ENCODE assay signal across 8 mouse cellular contexts in the genomic region with DNA sequence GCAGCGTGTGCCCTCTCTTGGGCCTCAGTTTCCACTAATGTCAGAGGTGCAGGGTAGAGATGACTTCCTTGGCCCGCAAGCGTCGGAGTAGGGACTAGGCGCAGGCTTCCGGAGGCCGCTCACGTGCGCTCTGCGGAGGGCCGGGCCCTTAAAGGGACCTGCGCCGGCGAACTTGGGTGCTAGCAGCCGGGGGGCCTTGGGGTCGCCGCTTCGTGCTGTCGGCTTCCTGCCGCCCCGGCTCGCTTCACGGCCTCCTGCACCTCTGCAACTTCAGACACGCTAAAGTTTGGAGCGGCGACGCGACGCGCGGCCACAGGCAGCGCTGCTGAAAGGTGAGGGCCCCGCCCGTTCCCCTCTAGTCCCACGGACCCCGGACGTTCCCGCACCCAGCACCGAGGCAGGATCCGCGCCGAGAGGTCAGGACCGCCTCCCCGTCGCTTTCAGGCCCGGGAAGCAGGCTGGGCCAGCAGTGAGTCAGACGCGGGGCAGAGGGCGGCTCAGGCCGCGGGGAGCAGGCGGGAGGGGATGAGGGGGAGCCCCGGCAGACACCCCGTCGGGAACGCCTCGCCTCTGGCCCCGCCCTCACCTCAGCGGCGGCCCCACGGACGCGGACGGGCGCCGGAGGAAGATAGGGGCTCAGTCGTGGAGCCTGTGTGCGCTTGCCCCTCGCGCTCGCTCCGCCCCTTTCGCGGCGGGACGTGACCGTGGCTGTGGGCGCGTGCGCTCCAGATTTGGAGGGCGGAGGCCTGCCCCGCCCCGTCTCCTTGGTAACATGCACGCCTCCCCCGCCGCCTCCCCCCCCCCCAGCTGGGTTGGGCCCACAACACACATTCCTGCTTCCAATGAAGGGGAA. TPM values are rescaled to one million over a fixed set of nuclear protein-coding genes. Genes with fewer than 3 reads are reported as not detected.
DNase-seq lines count a peak whose midpoint lies in the region; ATAC-seq and TF ChIP-seq lines count a peak whose summit lies in the region.

A gene (minus strand): TSS at position 679 of the 853 bp plus-strand sequence.

- H3K9me3 ChIP-seq in heart, embryonic 10.5 days = no peaks in the 10 kb centered on the region
- no peaks in the 10 kb centered on the region for H3K9me3 ChIP-seq in kidney, embryonic 16.5 days (ENCODE audit: low read length)
- no peaks in the 10 kb centered on the region for H3K9me3 ChIP-seq in liver, embryonic 12.5 days (replicated peaks)
- no peaks in the 10 kb centered on the region for H3K9me3 ChIP-seq in stomach, embryonic 15.5 days

- ATAC-seq in kidney, embryonic 16.5 days (ENCODE audit: low FRiP score, low TSS enrichment) = peak; percentile 91
- ATAC-seq in liver, embryonic 12.5 days = peak; percentile 84
- ATAC-seq in stomach, embryonic 15.5 days (ENCODE audit: insufficient read depth, low FRiP score, low read depth) = peak; percentile 87

- no peak for TF ChIP-seq CTCF in bone marrow macrophage, adult 2 months (IDR thresholded peaks at IDR 0.05; ENCODE audit: low read depth, low read length)
- TF ChIP-seq CTCF in embryonic fibroblast, embryonic 13.5 days (IDR thresholded peaks at IDR 0.05; ENCODE audit: borderline replicate concordance, insufficient read depth, low read length) = no peak

- H3K9ac ChIP-seq in kidney, embryonic 16.5 days (replicated peaks; ENCODE audit: low read length) = peak within 1 kb of the TSS; percentile 88
- peak within 1 kb of the TSS; percentile 78 for H3K9ac ChIP-seq in liver, embryonic 12.5 days
- peak within 1 kb of the TSS; percentile 56 for H3K9ac ChIP-seq in stomach, embryonic 15.5 days

- H3K36me3 ChIP-seq in heart, embryonic 10.5 days = peaks cover 17% of the 10 kb centered on the region
- peaks cover 9% of the 10 kb centered on the region for H3K36me3 ChIP-seq in kidney, embryonic 16.5 days (ENCODE audit: insufficient read depth, low read length)
- H3K36me3 ChIP-seq in liver, embryonic 12.5 days = peaks cover 7% of the 10 kb centered on the region; the same call in 1 of the 2 replicates
- H3K36me3 ChIP-seq in stomach, embryonic 15.5 days = no peaks in the 10 kb centered on the region

- H3K27me3 ChIP-seq in heart, embryonic 10.5 days (ENCODE audit: insufficient read depth, poor library complexity, severe bottlenecking) = no peaks in the 10 kb centered on the region
- no peaks in the 10 kb centered on the region for H3K27me3 ChIP-seq in kidney, embryonic 16.5 days (ENCODE audit: insufficient read depth, low read length)
- H3K27me3 ChIP-seq in liver, embryonic 12.5 days (replicated peaks) = no peaks in the 10 kb centered on the region
- H3K27me3 ChIP-seq in stomach, embryonic 15.5 days (replicated peaks) = no peaks in the 10 kb centered on the region

- DNase-seq in B cell, adult 2 months = peak; percentile 76 to 78
- peak; percentile 93 for DNase-seq in heart, embryonic 10.5 days (ENCODE audit: low spot score)
- DNase-seq in natural killer cell, adult 2 months (ENCODE audit: low spot score in 2 of 2) = peak; percentile 68 to 78

- WGBS in heart, embryonic 10.5 days = under 1% methylated on average over 86 of the region's 86 CpGs
- under 1% methylated on average over 79 of the region's 86 CpGs for WGBS in kidney, embryonic 16.5 days
- WGBS in liver, embryonic 12.5 days (ENCODE audit: insufficient replicate concordance) = under 1% methylated on average over 76 of the region's 86 CpGs
- under 1% methylated on average over 71 of the region's 86 CpGs for WGBS in stomach, embryonic 15.5 days

- peak within 1 kb of the TSS; percentile 50 for H3K27ac ChIP-seq in bone marrow macrophage, adult 2 months (ENCODE audit: insufficient read depth, low read depth, low read length)
- H3K27ac ChIP-seq in embryonic fibroblast, embryonic 13.5 days (ENCODE audit: insufficient read depth, low read length) = peak within 1 kb of the TSS; percentile 93
- peak within 1 kb of the TSS; percentile 92 for H3K27ac ChIP-seq in heart, embryonic 10.5 days
- H3K27ac ChIP-seq in kidney, embryonic 16.5 days (ENCODE audit: low read length) = peak within 1 kb of the TSS; percentile 86
- H3K27ac ChIP-seq in liver, embryonic 12.5 days = peak within 1 kb of the TSS; percentile 49
- H3K27ac ChIP-seq in stomach, embryonic 15.5 days = peak within 1 kb of the TSS; percentile 70

- no peak for TF ChIP-seq POLR2A in bone marrow macrophage, adult 2 months (IDR thresholded peaks at IDR 0.05; ENCODE audit: borderline replicate concordance, low read depth, low read length)
- TF ChIP-seq POLR2A in embryonic fibroblast, embryonic 13.5 days (IDR thresholded peaks at IDR 0.05; ENCODE audit: low read depth, low read length) = peak; percentile 58

- peak within 1 kb of the TSS; percentile 75 for H3K4me3 ChIP-seq in bone marrow macrophage, adult 2 months (ENCODE audit: insufficient read depth, low read length)
- H3K4me3 ChIP-seq in embryonic fibroblast, embryonic 13.5 days (ENCODE audit: insufficient read depth, low read length) = peak within 1 kb of the TSS; percentile 76
- H3K4me3 ChIP-seq in heart, embryonic 10.5 days = peak within 1 kb of the TSS; percentile 97
- H3K4me3 ChIP-seq in kidney, embryonic 16.5 days (ENCODE audit: low read length) = peak within 1 kb of the TSS; percentile 81
- H3K4me3 ChIP-seq in liver, embryonic 12.5 days = peak within 1 kb of the TSS; percentile 72
- peak within 1 kb of the TSS; percentile 64 for H3K4me3 ChIP-seq in stomach, embryonic 15.5 days (replicated peaks)

- H3K4me2 ChIP-seq in kidney, embryonic 16.5 days (replicated peaks; ENCODE audit: low read depth, low read length) = peak within 1 kb of the TSS; percentile 89
- peak within 1 kb of the TSS; percentile 99 for H3K4me2 ChIP-seq in liver, embryonic 12.5 days
- peak within 1 kb of the TSS; percentile 93 for H3K4me2 ChIP-seq in stomach, embryonic 15.5 days

- H3K4me1 ChIP-seq in bone marrow macrophage, adult 2 months (ENCODE audit: control insufficient read depth, insufficient read depth, low read length) = peaks cover 11% of the 10 kb centered on the region
- H3K4me1 ChIP-seq in embryonic fibroblast, embryonic 13.5 days (ENCODE audit: control insufficient read depth, insufficient read depth, low read length) = no peaks in the 10 kb centered on the region
- H3K4me1 ChIP-seq in heart, embryonic 10.5 days = peaks cover 24% of the 10 kb centered on the region
- peaks cover 26% of the 10 kb centered on the region for H3K4me1 ChIP-seq in kidney, embryonic 16.5 days (ENCODE audit: insufficient read depth, low read length)
- peaks cover 34% of the 10 kb centered on the region for H3K4me1 ChIP-seq in liver, embryonic 12.5 days
- peaks cover 16% of the 10 kb centered on the region; the same call in 1 of the 2 replicates for H3K4me1 ChIP-seq in stomach, embryonic 15.5 days

RNA-seq across cellular contexts. Expression of the gene that starts here (rescaled TPM):
- 75.3 and 106 TPM in 2 replicates for polyA plus RNA-seq in bone marrow macrophage, adult 2 months (2012; ENCODE audit: insufficient read depth, insufficient read length, missing spikeins)
- 85.2 and 90.1 TPM in 2 replicates for polyA plus RNA-seq in embryonic fibroblast, embryonic 13.5 days (2011; ENCODE audit: insufficient read length, low read depth, missing spikeins)
- polyA plus RNA-seq in heart, embryonic 10.5 days (2016; fragmentation: Nextera tagmentation; extraction: Ambion mirVana) = 36.7 and 38.7 TPM in 2 replicates
- polyA plus RNA-seq in kidney, embryonic 16.5 days (2015; fragmentation: Nextera tagmentation; extraction: Ambion mirVana) = 84.1 and 88.0 TPM in 2 replicates
- polyA plus RNA-seq in liver, embryonic 12.5 days (2016; fragmentation: Nextera tagmentation; extraction: Ambion mirVana) = 16.3 and 16.5 TPM in 2 replicates
- 51.5 and 53.7 TPM in 2 replicates for polyA plus RNA-seq in stomach, embryonic 15.5 days (2015; fragmentation: Nextera tagmentation; extraction: Ambion mirVana)

Comparison
In these comparisons a context has a peak if more than half of its experiments do, and no peak if none do; other contexts are left out.
1. Peak in every context shown above with its lines: DNase-seq, ATAC-seq, H3K4me3 ChIP-seq and H3K27ac ChIP-seq.